Mouse (Mus musculus) CH12.LX (cell line): ENCODE results near the gene Olfr790. TPM values are rescaled to one million over a fixed set of nuclear protein-coding genes. Genes with fewer than 3 reads are reported as not detected.

ENCODE experiments used
- DNase-seq: peaks from one replicate; pipeline ENCODE4 v3.0.0-alpha.2; 2013; ENCODE audit errors: extremely low read depth
- H3K27ac ChIP-seq: 2 replicates; pipeline ENCODE4 v1.5.1; 2012; ENCODE audit warnings: low read depth, mild to moderate bottlenecking, control low read depth, moderate library complexity; ENCODE audit not compliant: insufficient read depth
- H3K27me3 ChIP-seq: replicated peaks from 2 replicates; pipeline ENCODE3; 2012; ENCODE audit warnings: inconsistent platforms
- H3K36me3 ChIP-seq, 2 experiments: replicated peaks in 1 of 2; 2 replicates each; pipeline versions ENCODE3 to v1.6.1; 2012; ENCODE audit warnings: inconsistent platforms in 1 of 2, low read length in 1 of 2, mild to moderate bottlenecking in 1 of 2, mixed read lengths in 1 of 2, moderate library complexity in 1 of 2; ENCODE audit not compliant: control insufficient read depth in 1 of 2, insufficient read depth in 1 of 2
- H3K4me1 ChIP-seq, 2 experiments: 2 replicates each; pipeline ENCODE4 v1.6.1; 2012; ENCODE audit warnings: inconsistent platforms in 1 of 2, moderate library complexity in 1 of 2; ENCODE audit not compliant: insufficient read depth in 2 of 2, control insufficient read depth in 1 of 2
- H3K4me2 ChIP-seq: 2 replicates; pipeline ENCODE4 v1.6.1; 2012; ENCODE audit warnings: low read depth, mild to moderate bottlenecking, control low read depth; ENCODE audit not compliant: poor library complexity, insufficient read depth, severe bottlenecking
- H3K4me3 ChIP-seq, 3 experiments: fragments of 150-350 bp in 1 of 3; sonication (generic) in 1 of 3; replicated peaks in 1 of 3; 2 replicates each; pipeline versions ENCODE3 to v1.5.1; 2011 to 2012; ENCODE audit warnings: low read depth in 2 of 3, low read length in 2 of 3, mild to moderate bottlenecking in 2 of 3, moderate library complexity in 2 of 3, control low read depth in 1 of 3, improper control_type of control experiment in 1 of 3, inconsistent platforms in 1 of 3, mixed read lengths in 1 of 3; ENCODE audit not compliant: poor library complexity in 1 of 3
- H3K79me2 ChIP-seq: replicated peaks from 2 replicates; pipeline ENCODE4 v1.6.1; 2012; ENCODE audit warnings: mild to moderate bottlenecking, moderate library complexity; ENCODE audit not compliant: control insufficient read depth, poor library complexity, insufficient read depth, severe bottlenecking; ENCODE audit errors: extremely low read depth
- H3K9ac ChIP-seq: 2 replicates; pipeline ENCODE4 v1.6.1; 2012; ENCODE audit warnings: low read depth, mild to moderate bottlenecking, control low read depth, moderate library complexity; ENCODE audit not compliant: insufficient read depth
- H3K9me3 ChIP-seq: replicated peaks from 2 replicates; pipeline ENCODE3; 2012; ENCODE audit warnings: low read length, inconsistent platforms, mixed read lengths
- BHLHE40 ChIP-seq: IDR thresholded peaks from 2 replicates; pipeline ENCODE4 v1.6.1; 2011; ENCODE audit warnings: mild to moderate bottlenecking, low read depth, low read length, improper control_type of control experiment
- CHD1 ChIP-seq: IDR thresholded peaks from 2 replicates; pipeline ENCODE4 v1.6.1; 2012; ENCODE audit warnings: low read depth, low read length, improper control_type of control experiment, inconsistent platforms
- CHD2 ChIP-seq: IDR thresholded peaks from 2 replicates; pipeline ENCODE4 v1.6.1; 2011; ENCODE audit warnings: low read length, improper control_type of control experiment
- E2F4 ChIP-seq: IDR thresholded peaks from 2 replicates; pipeline ENCODE4 v1.6.1; 2011; ENCODE audit warnings: low read depth, low read length, improper control_type of control experiment; ENCODE audit not compliant: insufficient replicate concordance
- ELF1 ChIP-seq: IDR thresholded peaks from 2 replicates; pipeline ENCODE4 v1.6.1; 2014; ENCODE audit warnings: low read depth, mild to moderate bottlenecking, inconsistent platforms, low read length, improper control_type of control experiment
- GABPA ChIP-seq: IDR thresholded peaks from 2 replicates; pipeline ENCODE4 v1.6.1; 2012; ENCODE audit warnings: low read depth, low read length, improper control_type of control experiment, inconsistent platforms; ENCODE audit not compliant: insufficient replicate concordance
- HCFC1 ChIP-seq: IDR thresholded peaks from 2 replicates; pipeline ENCODE4 v1.6.1; 2012; ENCODE audit warnings: low read depth, mild to moderate bottlenecking, inconsistent platforms, low read length, improper control_type of control experiment
- JUND ChIP-seq: conservative IDR thresholded peaks from 2 replicates; pipeline ENCODE4 v1.6.1; 2011; ENCODE audit warnings: low read depth, low read length, improper control_type of control experiment
- MAFK ChIP-seq: IDR thresholded peaks from 2 replicates; pipeline ENCODE4 v1.6.1; 2011; ENCODE audit warnings: low read length, improper control_type of control experiment; ENCODE audit not compliant: insufficient replicate concordance
- MAX ChIP-seq: IDR thresholded peaks from 2 replicates; pipeline ENCODE4 v1.6.1; 2011; ENCODE audit warnings: low read length, improper control_type of control experiment
- MAZ ChIP-seq: IDR thresholded peaks from 2 replicates; pipeline ENCODE4 v1.6.1; 2012; ENCODE audit warnings: low read depth, mild to moderate bottlenecking, inconsistent platforms, low read length, improper control_type of control experiment, moderate library complexity
- MXI1 ChIP-seq: IDR thresholded peaks from 2 replicates; pipeline ENCODE4 v1.6.1; 2011; ENCODE audit warnings: mild to moderate bottlenecking, low read depth, low read length, improper control_type of control experiment
- NRF1 ChIP-seq: IDR thresholded peaks from 2 replicates; pipeline ENCODE4 v1.6.1; 2014; ENCODE audit warnings: low read depth, mild to moderate bottlenecking, inconsistent platforms, low read length, improper control_type of control experiment, moderate library complexity
- POLR2AphosphoS2 ChIP-seq: IDR thresholded peaks from 2 replicates; pipeline ENCODE4 v1.6.1; 2011; ENCODE audit warnings: low read depth, low read length, improper control_type of control experiment
- RCOR1 ChIP-seq: conservative IDR thresholded peaks from 2 replicates; pipeline ENCODE4 v1.6.1; 2012; ENCODE audit warnings: low read depth, mild to moderate bottlenecking, inconsistent platforms, low read length, improper control_type of control experiment
- UBTF ChIP-seq: IDR thresholded peaks from 2 replicates; pipeline ENCODE4 v1.6.1; 2012; ENCODE audit warnings: low read depth, mild to moderate bottlenecking, inconsistent platforms, low read length, improper control_type of control experiment, moderate library complexity
- USF1 ChIP-seq: IDR thresholded peaks from 2 replicates; pipeline ENCODE4 v1.6.1; 2014; ENCODE audit warnings: low read depth, mild to moderate bottlenecking, inconsistent platforms, low read length, improper control_type of control experiment
- USF2 ChIP-seq: conservative IDR thresholded peaks from 2 replicates; pipeline ENCODE4 v1.6.1; 2011; ENCODE audit warnings: low read depth, low read length, improper control_type of control experiment
- ZKSCAN1 ChIP-seq: IDR thresholded peaks from 2 replicates; pipeline ENCODE4 v1.6.1; 2012; ENCODE audit warnings: low read depth, inconsistent platforms, low read length, improper control_type of control experiment, borderline replicate concordance
- ZNF384 ChIP-seq: IDR thresholded peaks from 2 replicates; pipeline ENCODE4 v1.6.1; 2012; ENCODE audit warnings: low read depth, low read length, improper control_type of control experiment, inconsistent platforms
- dilution Hi-C: fragments of 300-500 bp; cut with MboI; formaldehyde crosslinking; loops from 2 replicates; pipeline ENCODE4 v1.14.3; 2020; ENCODE audit warnings: low sequenced_read_pairs; ENCODE audit not compliant: extremely low pct_unique_long_range_greater_than_20kb, extremely low pct_ligation_motif_present
- in situ Hi-C: fragments of 300-500 bp; cut with MboI; formaldehyde crosslinking; loops from 3 replicates; pipeline ENCODE4 v1.14.3; 2019; ENCODE audit warnings: low sequenced_read_pairs, low pct_ligation_motif_present, low pct_unique_long_range_greater_than_20kb, mixed read lengths
- polyA plus RNA-seq: library from polyadenylated mRNA; unstranded; fragments of >175 nt; gene quantifications from 2 replicates; pipeline ENCODE4 v1.2.1, GENCODE M21; 2012; ENCODE audit warnings: low read depth; ENCODE audit not compliant: insufficient read length
- total RNA-seq, 2 experiments: library from RNA; depleted of rRNA; stranded (reverse); fragments of 300-350 nt in 1 of 2; fragments of >200 nt in 1 of 2; gene quantifications; 2 replicates each; pipeline ENCODE4 v1.2.3; 2012 to 2014

Gene Olfr790
- total RNA-seq (2012; rRNA removed) (not detected in 2 replicates), total RNA-seq (2014; rRNA removed) (not detected in 2 replicates), polyA plus RNA-seq (not detected in 2 replicates)

DNA sequence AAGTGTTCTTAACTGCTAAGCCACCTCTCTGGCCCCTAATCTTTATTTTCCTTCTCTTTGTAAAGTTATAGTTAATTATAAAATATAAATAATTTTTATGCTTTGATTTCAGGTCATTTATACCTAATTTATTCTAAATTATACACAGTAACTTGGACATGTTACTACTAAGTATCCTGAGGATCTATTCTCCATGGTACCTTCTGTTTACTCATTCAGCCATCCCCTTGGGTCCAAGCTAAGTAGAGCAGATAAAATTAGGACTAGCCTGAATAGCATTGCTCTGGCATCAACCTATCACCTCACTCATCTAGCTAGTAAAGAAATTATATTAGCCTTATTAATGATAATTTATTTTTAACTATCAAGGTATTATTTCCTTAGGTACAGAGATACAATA lies at the start of gene Olfr790:
TSS of gene Olfr790 (plus strand) at position 301 of the 400 bp plus-strand sequence.
- Histone ChIP-seq H3K27ac (no peak within 1 kb of the TSS), H3K4me1 (no peaks in the 10 kb centered on the region), H3K79me2 (no peaks in the 10 kb centered on the region), H3K4me2 (no peak within 1 kb of the TSS), H3K36me3 (no peaks in the 10 kb centered on the region), H3K27me3 (no peaks in the 10 kb centered on the region), H3K9me3 (no peaks in the 10 kb centered on the region), H3K9ac (no peak within 1 kb of the TSS), H3K4me3 (no peak within 1 kb of the TSS)
- in situ Hi-C loops (no loop called here), dilution Hi-C loops (no loop called here)
- no peak for TF ChIP-seq MAZ
- no peak for TF ChIP-seq ZKSCAN1
- TF ChIP-seq HCFC1 = no peak
- no peak for TF ChIP-seq JUND
- TF ChIP-seq BHLHE40 = no peak
- TF ChIP-seq CHD2 = no peak
- TF ChIP-seq POLR2AphosphoS2 = no peak
- no peak for TF ChIP-seq RCOR1
- TF ChIP-seq E2F4 = no peak
- TF ChIP-seq CHD1 = no peak
- TF ChIP-seq MXI1 = no peak
- no peak for TF ChIP-seq USF1
- no peak for TF ChIP-seq ZNF384
- DNase-seq = no peak

DNA sequence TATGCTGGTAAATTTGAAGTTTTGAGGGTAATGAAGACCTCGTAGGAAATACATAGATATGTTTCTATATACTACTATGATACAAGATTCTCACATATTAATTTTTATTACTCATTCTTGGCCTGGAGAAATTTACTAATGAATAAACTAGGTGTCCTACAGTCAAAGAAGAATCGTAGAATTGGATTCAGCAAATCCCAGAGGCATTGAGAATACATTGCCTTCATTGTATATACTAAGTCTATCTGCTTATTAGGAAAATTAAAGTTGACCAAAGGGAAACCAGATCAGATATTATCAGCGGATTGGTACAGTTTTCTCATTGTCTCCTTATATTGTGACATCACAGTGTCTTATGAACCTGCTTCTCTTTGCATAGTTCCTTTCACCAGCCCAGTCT lies 36.7 kb upstream of the Olfr790 start, which contains the start of gene Olfr787:
TSS of gene Olfr787 (plus strand) at position 301 of the 400 bp plus-strand sequence.
- dilution Hi-C loops = no loop called here
- TF ChIP-seq USF2 (no peak), ELF1 (no peak), MAZ (no peak), MAFK (no peak), GABPA (no peak), MAX (no peak), NRF1 (no peak), UBTF (no peak), CHD1 (no peak), BHLHE40 (no peak), MXI1 (no peak), HCFC1 (no peak)
- no peak within 1 kb of the TSS for H3K27ac ChIP-seq
- DNase-seq = no peak
- H3K4me3 ChIP-seq = no peak within 1 kb of the TSS
- no peak within 1 kb of the TSS for H3K4me2 ChIP-seq
- H3K27me3 ChIP-seq = no peaks in the 10 kb centered on the region
- no peaks in the 10 kb centered on the region for H3K79me2 ChIP-seq
- no peaks in the 10 kb centered on the region for H3K4me1 ChIP-seq
- H3K9me3 ChIP-seq = no peaks in the 10 kb centered on the region
- no peaks in the 10 kb centered on the region for H3K36me3 ChIP-seq
- no peak within 1 kb of the TSS for H3K9ac ChIP-seq
- in situ Hi-C loops = no loop called here
